Mouse (Mus musculus): ENCODE measurements around the gene Spsb1.

DNA sequence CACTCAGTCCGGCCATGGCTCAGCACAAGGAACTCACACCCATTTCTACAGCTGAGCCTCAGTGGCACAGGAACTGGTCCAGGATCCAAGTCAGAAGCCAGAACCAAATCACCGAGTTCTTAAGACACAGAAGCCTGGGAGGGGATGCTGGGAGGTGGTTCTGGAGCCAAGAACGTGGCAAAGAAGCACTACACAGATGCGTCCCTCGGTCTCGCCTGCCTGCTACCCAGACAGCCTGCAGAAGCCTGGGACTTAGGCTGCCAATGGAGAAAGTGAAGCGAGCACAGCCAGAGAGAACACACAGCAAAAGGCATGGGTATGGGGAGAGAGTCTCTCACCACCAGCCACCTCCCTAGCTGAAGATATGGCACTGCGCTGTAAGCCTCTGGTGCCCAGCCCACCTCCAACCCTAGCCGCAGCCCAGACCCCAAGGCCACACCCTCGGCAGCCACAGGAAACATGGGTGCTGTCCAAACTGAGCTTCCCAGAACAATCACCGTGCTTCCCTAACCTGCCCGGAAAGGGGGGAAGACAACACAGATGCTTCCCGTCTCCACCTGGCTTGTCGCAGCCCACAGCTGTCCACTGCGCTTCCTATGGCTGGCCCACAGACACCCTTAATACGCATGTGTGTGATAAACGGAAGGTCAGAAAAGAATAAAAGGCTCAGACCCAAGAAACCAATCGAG is 13.6 kb downstream of the Spsb1 start:
- TF ChIP-seq CTCF (IDR thresholded peaks at IDR 0.05) = no peak
- TF ChIP-seq EP300 (IDR thresholded peaks at IDR 0.05) = peak; percentile 60; the same call in 1 of the 2 replicates

Measured in lung, postnatal 0 days (tissue).